Mouse (Mus musculus) brain, embryonic 14.5 days (tissue): ENCODE results near the gene Gucy2f.

Source experiments
- CTCF ChIP-seq: fragments of 200-500 bp; IDR thresholded peaks from 2 replicates; pipeline ENCODE4 v1.5.1; 2012; ENCODE audit warnings: inconsistent platforms, mild to moderate bottlenecking, moderate library complexity, borderline replicate concordance; ENCODE audit not compliant: insufficient read depth, insufficient read length; ENCODE audit errors: extremely low read depth
- POLR2A ChIP-seq: fragments of 200-500 bp; IDR thresholded peaks from 2 replicates; pipeline ENCODE4 v1.6.1; 2012; ENCODE audit warnings: mild to moderate bottlenecking, inconsistent platforms, borderline replicate concordance; ENCODE audit not compliant: poor library complexity, insufficient read depth, insufficient read length, severe bottlenecking; ENCODE audit errors: extremely low read depth

GRCm38 (mm10) chrX:142196831-142197230, at the start of gene Gucy2f:
- no peak for TF ChIP-seq CTCF
- no peak for TF ChIP-seq POLR2A
